Mouse (Mus musculus): ENCODE measurements around the gene B4galt2.

B4galt2 gene

DNA sequence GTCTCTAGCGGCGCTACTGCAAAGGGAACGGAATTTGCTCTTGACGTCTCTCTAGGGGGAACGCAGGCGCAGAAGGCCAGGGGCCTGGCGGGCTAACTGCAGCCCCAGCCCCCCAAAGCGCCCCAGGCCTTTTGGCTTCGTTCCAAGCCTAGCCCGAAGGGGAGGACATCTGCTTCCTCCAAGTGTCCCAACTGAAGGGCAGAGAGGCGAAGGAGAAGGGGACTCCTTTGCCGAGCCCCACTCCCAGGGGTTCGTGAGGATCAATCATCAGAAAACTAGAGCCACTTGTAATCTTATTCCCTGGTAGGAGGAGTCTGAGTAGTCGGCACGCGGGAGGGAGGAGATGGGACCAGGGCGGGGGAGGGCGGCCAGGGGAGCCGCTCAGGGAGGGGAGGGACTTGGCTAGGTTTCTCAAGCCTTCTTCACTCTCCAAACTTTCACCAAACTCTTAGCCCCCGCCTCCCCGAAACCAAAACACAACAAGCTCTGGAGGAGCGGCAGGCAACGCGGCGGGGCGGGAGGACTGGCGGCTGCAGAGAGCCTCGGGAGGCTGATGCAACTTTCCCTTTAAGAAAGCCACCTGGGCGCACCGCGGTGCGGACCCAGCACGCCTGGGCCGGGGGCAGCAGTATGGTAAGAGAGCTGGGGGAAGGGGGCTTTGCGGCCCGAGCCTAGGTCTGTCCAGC, 48.3 kb downstream of the B4galt2 start:
- no peak for DNase-seq (ENCODE audit: low spot score)

- no peak for DNase-seq (ENCODE audit: low spot score)
These were observed 48.8 kb downstream of the B4galt2 start, which contains the start of gene Slc6a9 for GRCm38 (mm10) chr4:117834457-117834844. Gene Slc6a9 (plus strand): TSS chr4:117834506.

- DNase-seq (ENCODE audit: low spot score) = no peak
These were observed 51.2 kb downstream of the B4galt2 start for GRCm38 (mm10) chr4:117831920-117832691.

DNA sequence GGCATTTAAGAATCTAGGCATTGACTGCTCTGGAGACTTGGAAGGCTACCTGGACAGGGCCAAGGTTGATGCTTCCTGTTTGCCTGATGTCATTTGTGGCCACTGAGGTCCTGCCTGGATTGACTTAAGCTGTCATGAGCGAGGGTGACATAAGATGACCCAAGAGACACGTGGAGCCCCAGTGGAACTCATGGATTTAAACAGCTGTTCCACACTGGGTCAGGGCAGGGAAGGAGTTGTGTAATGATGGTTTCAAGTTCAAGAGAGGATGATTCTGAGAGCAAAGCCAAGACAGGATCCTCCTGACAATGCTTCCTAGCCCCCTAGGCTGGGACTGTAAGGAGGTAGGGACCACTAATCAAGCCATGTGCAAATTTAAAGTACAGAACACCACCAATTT, 51.8 kb downstream of the B4galt2 start:
- DNase-seq (ENCODE audit: low spot score) = no peak

- no peak for DNase-seq (ENCODE audit: low spot score)
These were observed 52.5 kb downstream of the B4galt2 start for GRCm38 (mm10) chr4:117830801-117831200.

DNA sequence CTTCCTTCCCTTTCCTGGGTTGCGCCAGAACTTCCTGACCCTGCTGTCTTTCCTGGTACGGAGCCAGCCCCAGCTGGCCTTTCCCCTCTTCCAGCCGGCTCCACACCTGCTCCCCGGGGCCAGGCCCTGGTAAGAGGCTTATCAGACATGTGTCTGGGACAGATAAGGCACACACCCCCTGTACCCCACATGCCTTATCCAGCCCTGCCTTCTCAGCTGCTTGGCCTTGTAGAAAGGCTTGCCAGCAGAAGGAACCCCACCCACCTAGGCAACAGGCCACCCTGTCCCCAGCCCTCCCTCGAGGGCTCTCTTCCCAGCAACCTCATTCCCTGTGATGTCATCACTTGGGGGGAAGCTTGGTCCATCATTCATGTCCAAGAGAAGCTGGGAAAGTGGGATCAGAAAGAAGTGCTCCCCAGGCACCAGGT, 53.1 kb downstream of the B4galt2 start:
- no peak for DNase-seq (ENCODE audit: low spot score)

GRCm38 (mm10) chr4:117829260-117830123, 53.8 kb downstream of the B4galt2 start:
- no peak for DNase-seq (ENCODE audit: low spot score)

GRCm38 (mm10) chr4:117828572-117829145, 54.6 kb downstream of the B4galt2 start:
- DNase-seq (ENCODE audit: low spot score) = no peak

Data from layer of hippocampus, adult 9-10 months (tissue).